Mouse (Mus musculus): ENCODE measurements around the gene Slc11a1. TPM values are rescaled to one million over a fixed set of nuclear protein-coding genes. Genes with fewer than 3 reads are reported as not detected.

The Slc11a1 gene
- polyA plus RNA-seq, 1 experiment from 2014 or later: 2.4 TPM

DNA sequence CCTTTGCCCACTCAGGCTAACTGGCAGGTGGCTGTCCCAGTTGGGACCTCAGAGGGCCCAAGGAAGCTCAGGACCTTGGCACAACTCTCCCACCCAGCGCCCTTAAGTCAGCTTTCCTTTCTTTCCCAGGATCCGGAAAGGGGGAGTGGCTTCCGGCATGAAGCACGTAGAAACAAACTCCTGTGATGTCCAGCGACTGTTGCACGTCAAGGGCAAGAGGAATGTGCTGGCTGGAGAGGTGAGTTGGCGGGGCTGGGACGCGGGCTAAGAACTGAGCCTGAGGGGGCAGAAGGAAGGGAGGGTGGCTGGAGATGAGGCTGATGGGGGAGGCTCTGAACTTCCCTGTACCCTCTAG, 44.4 kb downstream of the Slc11a1 start:
- DNase-seq (ENCODE audit: low spot score) (no peak), ATAC-seq (no peak)
- Histone ChIP-seq H3K27me3 (replicated peaks; ENCODE audit: control insufficient read depth, insufficient read depth, low read length) (no peaks in the 10 kb centered on the region), H3K4me3 (ENCODE audit: low read depth, low read length) (no peak overlapping the region), H3K9ac (ENCODE audit: low read length) (no peak overlapping the region), H3K4me2 (ENCODE audit: low read length) (no peak overlapping the region), H3K9me3 (replicated peaks; ENCODE audit: control insufficient read depth, low read length) (no peaks in the 10 kb centered on the region), H3K27ac (ENCODE audit: low read depth, low read length) (no peak overlapping the region), H3K36me3 (ENCODE audit: control insufficient read depth, insufficient read depth, low read length) (no peaks in the 10 kb centered on the region), H3K4me1 (ENCODE audit: control insufficient read depth, insufficient read depth, low read length) (peaks cover 2% of the 10 kb centered on the region; the same call in 1 of the 2 replicates)
- 75% methylated on average over 9 of the region's 9 CpGs for WGBS

GRCm38 (mm10) chr1:74423147-74423546, 48.2 kb downstream of the Slc11a1 start:
- H3K36me3 ChIP-seq (ENCODE audit: control insufficient read depth, insufficient read depth, low read length): no peaks in the 10 kb centered on the region
- no peak for DNase-seq (ENCODE audit: low spot score)
- no peak for ATAC-seq
- no peak overlapping the region for H3K27ac ChIP-seq (ENCODE audit: low read depth, low read length)
- H3K27me3 ChIP-seq (replicated peaks; ENCODE audit: control insufficient read depth, insufficient read depth, low read length): no peaks in the 10 kb centered on the region
- H3K9me3 ChIP-seq (replicated peaks; ENCODE audit: control insufficient read depth, low read length): no peaks in the 10 kb centered on the region
- peaks cover 2% of the 10 kb centered on the region; the same call in 1 of the 2 replicates for H3K4me1 ChIP-seq (ENCODE audit: control insufficient read depth, insufficient read depth, low read length)
- WGBS: 41% methylated on average over 8 of the region's 8 CpGs
- no peak overlapping the region for H3K9ac ChIP-seq (ENCODE audit: low read length)
- no peak overlapping the region for H3K4me2 ChIP-seq (ENCODE audit: low read length)
- no peak overlapping the region for H3K4me3 ChIP-seq (ENCODE audit: low read depth, low read length)

- H3K27ac ChIP-seq (ENCODE audit: low read depth, low read length): no peak overlapping the region
- no peak for DNase-seq (ENCODE audit: low spot score)
- H3K4me2 ChIP-seq (ENCODE audit: low read length): no peak overlapping the region
- no peak overlapping the region for H3K4me3 ChIP-seq (ENCODE audit: low read depth, low read length)
- no peaks in the 10 kb centered on the region for H3K36me3 ChIP-seq (ENCODE audit: control insufficient read depth, insufficient read depth, low read length)
- H3K4me1 ChIP-seq (ENCODE audit: control insufficient read depth, insufficient read depth, low read length): no peaks in the 10 kb centered on the region
- 86% methylated on average over 7 of the region's 7 CpGs for WGBS
- H3K9me3 ChIP-seq (replicated peaks; ENCODE audit: control insufficient read depth, low read length): no peaks in the 10 kb centered on the region
- no peaks in the 10 kb centered on the region for H3K27me3 ChIP-seq (replicated peaks; ENCODE audit: control insufficient read depth, insufficient read depth, low read length)
- no peak overlapping the region for H3K9ac ChIP-seq (ENCODE audit: low read length)
- no peak for ATAC-seq
These were observed 50.9 kb downstream of the Slc11a1 start for GRCm38 (mm10) chr1:74425845-74426244.

DNA sequence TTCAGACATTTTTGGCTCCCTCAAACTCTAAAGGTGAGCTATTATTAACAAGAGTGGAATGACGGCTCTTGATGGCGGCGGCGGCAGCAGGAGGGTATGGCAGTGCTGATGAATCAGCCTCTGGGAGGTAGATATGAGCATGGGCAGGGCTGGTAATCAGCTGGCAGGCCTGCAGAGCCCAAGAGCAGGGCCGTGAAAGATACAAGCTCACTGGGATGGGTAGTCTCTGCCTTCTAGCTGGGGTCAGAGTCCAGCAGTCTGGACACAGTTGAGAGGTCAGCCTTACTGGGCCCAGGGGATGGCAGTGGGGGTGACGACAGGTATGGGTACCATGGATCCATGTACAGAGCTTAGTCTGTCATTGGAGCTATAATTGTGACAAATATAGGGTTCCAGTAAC, 58.2 kb downstream of the Slc11a1 start:
- no peak overlapping the region for H3K27ac ChIP-seq (ENCODE audit: low read depth, low read length)
- peaks cover 36% of the 10 kb centered on the region for H3K36me3 ChIP-seq (ENCODE audit: control insufficient read depth, insufficient read depth, low read length)
- H3K4me1 ChIP-seq (ENCODE audit: control insufficient read depth, insufficient read depth, low read length): no peaks in the 10 kb centered on the region
- WGBS: 90% methylated on average over 6 of the region's 6 CpGs
- no peaks in the 10 kb centered on the region for H3K9me3 ChIP-seq (replicated peaks; ENCODE audit: control insufficient read depth, low read length)
- no peak overlapping the region for H3K4me3 ChIP-seq (ENCODE audit: low read depth, low read length)
- DNase-seq (ENCODE audit: low spot score) (no peak), ATAC-seq (no peak)
- no peak overlapping the region for H3K4me2 ChIP-seq (ENCODE audit: low read length)
- H3K27me3 ChIP-seq (replicated peaks; ENCODE audit: control insufficient read depth, insufficient read depth, low read length): no peaks in the 10 kb centered on the region
- H3K9ac ChIP-seq (ENCODE audit: low read length): no peak overlapping the region

- 87% methylated on average over 5 of the region's 5 CpGs for WGBS
- ATAC-seq (no peak), DNase-seq (ENCODE audit: low spot score) (no peak)
- no peaks in the 10 kb centered on the region for H3K4me1 ChIP-seq (ENCODE audit: control insufficient read depth, insufficient read depth, low read length)
- H3K27me3 ChIP-seq (replicated peaks; ENCODE audit: control insufficient read depth, insufficient read depth, low read length): no peaks in the 10 kb centered on the region
- H3K9ac ChIP-seq (ENCODE audit: low read length): no peak overlapping the region
- no peak overlapping the region for H3K4me2 ChIP-seq (ENCODE audit: low read length)
- H3K9me3 ChIP-seq (replicated peaks; ENCODE audit: control insufficient read depth, low read length): no peaks in the 10 kb centered on the region
- no peak overlapping the region for H3K4me3 ChIP-seq (ENCODE audit: low read depth, low read length)
- no peak overlapping the region for H3K27ac ChIP-seq (ENCODE audit: low read depth, low read length)
- peaks cover 49% of the 10 kb centered on the region for H3K36me3 ChIP-seq (ENCODE audit: control insufficient read depth, insufficient read depth, low read length)
These were observed 59.6 kb downstream of the Slc11a1 start for GRCm38 (mm10) chr1:74434596-74434995.

- H3K36me3 ChIP-seq (ENCODE audit: control insufficient read depth, insufficient read depth, low read length): peaks cover 58% of the 10 kb centered on the region
- H3K27me3 ChIP-seq (replicated peaks; ENCODE audit: control insufficient read depth, insufficient read depth, low read length): no peaks in the 10 kb centered on the region
- H3K4me1 ChIP-seq (ENCODE audit: control insufficient read depth, insufficient read depth, low read length): no peaks in the 10 kb centered on the region
- DNase-seq (ENCODE audit: low spot score) (no peak), ATAC-seq (no peak)
- no peak overlapping the region for H3K4me3 ChIP-seq (ENCODE audit: low read depth, low read length)
- H3K9ac ChIP-seq (ENCODE audit: low read length): no peak overlapping the region
- no peak overlapping the region for H3K27ac ChIP-seq (ENCODE audit: low read depth, low read length)
- 90% methylated on average over 6 of the region's 6 CpGs for WGBS
- H3K4me2 ChIP-seq (ENCODE audit: low read length): no peak overlapping the region
- H3K9me3 ChIP-seq (replicated peaks; ENCODE audit: control insufficient read depth, low read length): no peaks in the 10 kb centered on the region
These were observed 60.6 kb downstream of the Slc11a1 start for GRCm38 (mm10) chr1:74435563-74435962.

MicroRNAs encoded within 50 kb of the gene (microRNA counts, 519-probe panel; counts per million panel counts)
- 4,231 counts per million, percentile 50 among the panel's probes with 10 or more counts for microRNA mmu-miR-26b

Small RNA genes lying within 50 kb of the gene (microRNA-seq; reads per million reads assigned to microRNA genes)
- 14,484 reads per million, percentile 97 among the genes with 10 or more reads in this experiment for gene Mir26b

Other genes starting within 250 kb of the Slc11a1 start
- gene Rufy4, start 249.7 kb upstream of the Slc11a1 start, polyA plus RNA-seq (2014; fragmentation: Nextera tagmentation; extraction: Ambion mirVana): 0.24 and 0.27 TPM in 2 replicates
- gene Cxcr2, start 221.2 kb upstream of the Slc11a1 start, polyA plus RNA-seq (2014; fragmentation: Nextera tagmentation; extraction: Ambion mirVana): 0.06 and 0.08 TPM in 2 replicates
- not detected in 2 replicates for gene Cxcr1, start 180.6 kb upstream of the Slc11a1 start, polyA plus RNA-seq (2014; fragmentation: Nextera tagmentation; extraction: Ambion mirVana)
- gene Arpc2, start 139.1 kb upstream of the Slc11a1 start, polyA plus RNA-seq (2014; fragmentation: Nextera tagmentation; extraction: Ambion mirVana): 341 and 351 TPM in 2 replicates
- gene Gpbar1, start 96.6 kb upstream of the Slc11a1 start, polyA plus RNA-seq (2014; fragmentation: Nextera tagmentation; extraction: Ambion mirVana): 0.17 TPM in 1 of 2 replicates, not detected in the other
- gene Aamp, start 90.5 kb upstream of the Slc11a1 start, polyA plus RNA-seq (2014; fragmentation: Nextera tagmentation; extraction: Ambion mirVana): 226 and 231 TPM in 2 replicates
- gene Pnkd, start 90.3 kb upstream of the Slc11a1 start, polyA plus RNA-seq (2014; fragmentation: Nextera tagmentation; extraction: Ambion mirVana): 108 and 114 TPM in 2 replicates
- gene Tmbim1, start 69.6 kb upstream of the Slc11a1 start, polyA plus RNA-seq (2014; fragmentation: Nextera tagmentation; extraction: Ambion mirVana): 3.7 and 4.9 TPM in 2 replicates
- gene Catip, start 13.1 kb upstream of the Slc11a1 start, polyA plus RNA-seq (2014; fragmentation: Nextera tagmentation; extraction: Ambion mirVana): 0.50 and 0.93 TPM in 2 replicates
- 19.9 and 22.3 TPM in 2 replicates for gene Ctdsp1, start 16.3 kb downstream of the Slc11a1 start, polyA plus RNA-seq (2014; fragmentation: Nextera tagmentation; extraction: Ambion mirVana)
- 0.14 and 0.33 TPM in 2 replicates for gene Vil1, start 34.2 kb downstream of the Slc11a1 start, polyA plus RNA-seq (2014; fragmentation: Nextera tagmentation; extraction: Ambion mirVana)
- gene Cnot9, start 130.9 kb downstream of the Slc11a1 start, polyA plus RNA-seq (2014; fragmentation: Nextera tagmentation; extraction: Ambion mirVana): 63.2 and 66.1 TPM in 2 replicates
- gene Plcd4, start 167.7 kb downstream of the Slc11a1 start, polyA plus RNA-seq (2014; fragmentation: Nextera tagmentation; extraction: Ambion mirVana): 3.3 and 3.9 TPM in 2 replicates
- 28.6 and 35.9 TPM in 2 replicates for gene Usp37, start 169.1 kb downstream of the Slc11a1 start, polyA plus RNA-seq (2014; fragmentation: Nextera tagmentation; extraction: Ambion mirVana)
- gene Zfp142, start 213.1 kb downstream of the Slc11a1 start, polyA plus RNA-seq (2014; fragmentation: Nextera tagmentation; extraction: Ambion mirVana): 5.4 and 8.0 TPM in 2 replicates
- 26.0 and 27.7 TPM in 2 replicates for gene Bcs1l, start 213.1 kb downstream of the Slc11a1 start, polyA plus RNA-seq (2014; fragmentation: Nextera tagmentation; extraction: Ambion mirVana)
- 15.4 and 15.8 TPM in 2 replicates for gene Rnf25, start 226.2 kb downstream of the Slc11a1 start, polyA plus RNA-seq (2014; fragmentation: Nextera tagmentation; extraction: Ambion mirVana)
- 19.7 and 23.0 TPM in 2 replicates for gene Stk36, start 226.2 kb downstream of the Slc11a1 start, polyA plus RNA-seq (2014; fragmentation: Nextera tagmentation; extraction: Ambion mirVana)